16 mouse cellular contexts compared by ENCODE assay signal in the genomic region with DNA sequence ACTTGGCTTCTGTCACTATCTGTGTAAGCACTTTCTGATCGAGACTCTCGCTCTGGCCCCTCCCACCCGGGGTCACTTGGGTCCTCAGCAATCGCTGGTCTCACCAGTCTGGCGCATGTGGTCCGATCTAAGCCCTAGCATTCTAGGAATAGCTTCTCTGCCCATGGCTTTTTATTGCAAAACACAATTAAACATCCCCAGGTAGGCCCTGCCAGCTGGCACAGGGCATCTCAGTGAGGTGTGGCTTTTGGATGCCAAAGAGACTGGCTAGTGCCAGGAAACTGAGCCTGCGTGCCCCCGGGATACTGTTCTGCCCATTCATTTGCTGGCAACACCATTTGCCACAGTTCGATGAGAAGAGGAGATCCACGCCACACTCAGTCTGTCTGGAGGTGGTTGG. TPM values are rescaled to one million over a fixed set of nuclear protein-coding genes. Genes with fewer than 3 reads are reported as not detected.
DNase-seq lines count a peak whose midpoint lies in the region; TF ChIP-seq lines count a peak whose summit lies in the region.
"Had no signal": no experiment of that assay in that cellular context is flagged by ENCODE, and none has a peak within 500 bp of the region (broad histone marks: within the 10 kb centered on the region; RNA-seq: fewer than 3 reads in every experiment).

No protein-coding gene starts in this region.

- intact Hi-C loops in left cerebral cortex, postnatal 4 days (cut with DNase I) = no loop called here
- intact Hi-C loops in left cerebral cortex, adult 2 months (cut with DNase I) = no loop called here

- DNase-seq in adrenal gland, adult 2 months = peak; percentile 43
- no peak for DNase-seq in adrenal gland, adult 8-10 months
- DNase-seq in left cerebral cortex, postnatal 4 days = peak; percentile 60
- DNase-seq in left cerebral cortex, adult 2 months (ENCODE audit: extremely low spot score in 1 of 2, low spot score in 2 of 2) = no peak
- peak; percentile 65 for DNase-seq in cerebellum, adult 11 months
- peak; percentile 88 to 91 for DNase-seq in cerebellum, postnatal 25 days
- no peak for DNase-seq in thymus, postnatal 4 days
- no peak for DNase-seq in testis, postnatal 10 days (ENCODE audit: low spot score)
- DNase-seq: embryo, embryonic 11 days; retina, postnatal 1 day had no signal

- no peak for TF ChIP-seq CTCF in left cerebral cortex, adult 2 months (IDR thresholded peaks at IDR 0.05)

- no peak overlapping the region for H3K27ac ChIP-seq in left cerebral cortex, adult 2 months
- H3K27ac ChIP-seq: hindbrain, embryonic 14.5 days; liver, embryonic 14.5 days; midbrain, embryonic 10.5 days; neural tube, embryonic 15.5 days had no signal

- H3K4me3 ChIP-seq in left cerebral cortex, adult 2 months = no peak overlapping the region
- H3K4me3 ChIP-seq: midbrain, embryonic 10.5 days; neural tube, embryonic 15.5 days had no signal

RNA-seq across cellular contexts. Expression of a gene that starts 35.9 kb away (rescaled TPM):
- total RNA-seq in adrenal gland, adult 2 months (2021) = 10 to 100 TPM in 1 of 2 experiments, 1 to 10 TPM in 1; 8.6 to 13.1 TPM
- polyA plus RNA-seq in adrenal gland, adult 2 months (2012; rRNA removed) = 22.4 and 32.0 TPM in 2 replicates
- 10 to 100 TPM; 17.1 to 37.9 (median 21.7) TPM for total RNA-seq in adrenal gland, adult 8-10 months (2022)
- total RNA-seq in left cerebral cortex, postnatal 4 days (2021) = 100 to 1,000 TPM; 343 to 352 TPM
- 100 to 1,000 TPM in 1 of 2 experiments, 10 to 100 TPM in 1; 67.4 to 120 TPM for total RNA-seq in left cerebral cortex, adult 2 months (2021)

RNA-seq across cellular contexts. Expression of a gene that starts 39.1 kb away (rescaled TPM):
- total RNA-seq in adrenal gland, adult 2 months (2021) = not detected
- not detected in 2 replicates for polyA plus RNA-seq in adrenal gland, adult 2 months (2012; rRNA removed)
- total RNA-seq in adrenal gland, adult 8-10 months (2022) = not detected
- total RNA-seq in left cerebral cortex, postnatal 4 days (2021) = under 1 TPM; 0.10 to 0.12 TPM
- total RNA-seq in left cerebral cortex, adult 2 months (2021) = under 1 TPM in 1 of 2 experiments, not detected in 1; 0.11 TPM
- total RNA-seq: left cerebral cortex, postnatal 25 days had no signal
- polyA plus RNA-seq: hindbrain, embryonic 14.5 days; intestine, postnatal 0 days; midbrain, embryonic 10.5 days; neural tube, embryonic 15.5 days had no signal

Comparison
In these comparisons a context has a peak if more than half of its experiments do, and no peak if none do; other contexts are left out.
1. DNase-seq: peak in adrenal gland, adult 2 months (single experiment), left cerebral cortex, postnatal 4 days (single experiment), cerebellum, adult 11 months (single experiment) and cerebellum, postnatal 25 days (2 of 2); none in adrenal gland, adult 8-10 months (single experiment), left cerebral cortex, adult 2 months (0 of 2), thymus, postnatal 4 days (single experiment) and testis, postnatal 10 days (single experiment).